Mouse (Mus musculus) hindbrain, embryonic 12.5 days (tissue): ENCODE data around the gene Chchd6. TPM values are rescaled to one million over a fixed set of nuclear protein-coding genes. Genes with fewer than 3 reads are reported as not detected.
A peak's percentile ranks its signal among the peaks of the same experiment; 100 is the strongest.

Source experiments
- ATAC-seq: fragments of 200-750 bp; cut with Nextera tagmentation; 2 replicates; pipeline ENCODE4 v1.8.0; 2017; ENCODE audit warnings: moderate TSS enrichment; ENCODE audit not compliant: low FRiP score
- H3K27ac ChIP-seq: fragments of 300-500 bp; sonication (generic); 2 replicates; pipeline ENCODE4 v1.5.1; 2016; ENCODE audit warnings: mild to moderate bottlenecking
- H3K27me3 ChIP-seq: fragments of 300-500 bp; sonication (generic); 2 replicates; pipeline ENCODE4 v1.6.1; 2016; ENCODE audit warnings: mild to moderate bottlenecking
- H3K36me3 ChIP-seq: fragments of 300-500 bp; sonication (generic); 2 replicates; pipeline ENCODE4 v1.6.1; 2016; ENCODE audit warnings: mild to moderate bottlenecking
- H3K4me1 ChIP-seq: fragments of 300-500 bp; sonication (generic); 2 replicates; pipeline ENCODE4 v1.6.1; 2016
- H3K4me2 ChIP-seq: fragments of 300-500 bp; sonication (generic); replicated peaks from 2 replicates; pipeline ENCODE4 v1.6.1; 2016; ENCODE audit warnings: mild to moderate bottlenecking
- H3K4me3 ChIP-seq: fragments of 300-500 bp; sonication (generic); 2 replicates; pipeline ENCODE4 v1.5.1; 2016; ENCODE audit warnings: mild to moderate bottlenecking
- H3K9ac ChIP-seq: fragments of 300-500 bp; sonication (generic); 2 replicates; pipeline ENCODE4 v1.6.1; 2016; ENCODE audit warnings: mild to moderate bottlenecking, moderate library complexity
- H3K9me3 ChIP-seq: fragments of 300-500 bp; sonication (generic); replicated peaks from 2 replicates; pipeline ENCODE4 v1.6.1; 2016; ENCODE audit warnings: mild to moderate bottlenecking
- WGBS: fragments of 180-500 bp; shearing (Covaris S2); methylation state at CpG from one replicate; pipeline ENCODE4 v1.1.7; 2016; 5-methylcytosine and 5-hydroxymethylcytosine counted together
- polyA plus RNA-seq: library from polyadenylated mRNA; unstranded; fragments of >200 nt; fragmentation: Nextera tagmentation; extraction: Ambion mirVana; gene quantifications from 2 replicates; pipeline ENCODE4 v1.2.1, GENCODE M21; 2016

Gene Chchd6
- polyA plus RNA-seq, 1 experiment from 2014 or later: 82.4 TPM

DNA sequence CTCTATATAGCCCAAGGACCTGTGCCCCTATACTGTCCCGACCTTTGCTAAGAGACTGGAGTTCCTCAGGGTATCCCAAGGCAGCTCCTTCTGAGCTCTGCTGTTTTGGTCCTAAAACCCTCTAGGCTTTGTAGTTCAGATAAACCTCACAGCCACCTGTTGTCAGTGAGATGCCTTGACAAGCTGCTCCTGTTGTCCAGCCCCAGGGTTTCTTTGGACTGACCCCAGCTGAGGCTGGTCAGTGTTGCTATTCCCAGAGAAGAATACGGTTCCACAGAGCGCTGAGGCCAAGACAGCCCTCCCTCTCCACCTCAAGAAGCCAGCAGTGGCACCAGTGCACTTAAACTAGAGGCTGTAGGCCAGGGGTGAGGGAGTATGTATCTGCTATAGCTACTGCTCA, 214.3 kb downstream of the Chchd6 start:
- H3K27me3 ChIP-seq: no peaks in the 10 kb centered on the region
- no peak overlapping the region for H3K4me3 ChIP-seq
- no peaks in the 10 kb centered on the region for H3K9me3 ChIP-seq
- H3K9ac ChIP-seq: no peak overlapping the region
- ATAC-seq: no peak
- H3K36me3 ChIP-seq: no peaks in the 10 kb centered on the region
- H3K4me2 ChIP-seq: no peak overlapping the region
- peaks cover 7% of the 10 kb centered on the region; the same call in 1 of the 2 replicates for H3K4me1 ChIP-seq
- H3K27ac ChIP-seq: no peak overlapping the region
- 38% methylated on average over 3 of the region's 3 CpGs for WGBS

DNA sequence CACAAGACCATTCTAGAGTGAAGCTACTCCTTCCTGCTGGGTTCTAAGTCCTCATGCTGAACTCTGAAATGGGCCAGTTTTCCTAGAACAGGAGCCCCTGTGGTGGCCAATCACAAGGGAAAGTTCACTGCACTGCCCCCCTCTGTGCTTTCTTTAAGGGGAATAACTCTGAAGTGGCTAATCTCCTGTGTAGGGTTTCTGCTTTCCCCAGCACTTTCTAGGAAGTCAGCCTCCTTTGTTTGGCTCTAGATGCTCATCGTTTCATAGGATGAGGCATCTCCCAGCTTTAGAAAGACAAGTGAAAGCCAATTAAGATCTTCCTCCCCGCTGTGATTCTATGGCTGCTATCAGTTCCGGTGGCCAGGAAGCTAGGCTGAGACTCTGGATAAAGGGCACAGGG, 214.7 kb downstream of the Chchd6 start:
- H3K27me3 ChIP-seq: no peaks in the 10 kb centered on the region
- H3K4me2 ChIP-seq: no peak overlapping the region
- no peak for ATAC-seq
- H3K9me3 ChIP-seq: no peaks in the 10 kb centered on the region
- no peak overlapping the region for H3K4me3 ChIP-seq
- H3K4me1 ChIP-seq: peaks cover 7% of the 10 kb centered on the region; the same call in 1 of the 2 replicates
- no peak overlapping the region for H3K27ac ChIP-seq
- H3K36me3 ChIP-seq: no peaks in the 10 kb centered on the region
- no peak overlapping the region for H3K9ac ChIP-seq
- WGBS: 21% methylated on average over 3 of the region's 3 CpGs

DNA sequence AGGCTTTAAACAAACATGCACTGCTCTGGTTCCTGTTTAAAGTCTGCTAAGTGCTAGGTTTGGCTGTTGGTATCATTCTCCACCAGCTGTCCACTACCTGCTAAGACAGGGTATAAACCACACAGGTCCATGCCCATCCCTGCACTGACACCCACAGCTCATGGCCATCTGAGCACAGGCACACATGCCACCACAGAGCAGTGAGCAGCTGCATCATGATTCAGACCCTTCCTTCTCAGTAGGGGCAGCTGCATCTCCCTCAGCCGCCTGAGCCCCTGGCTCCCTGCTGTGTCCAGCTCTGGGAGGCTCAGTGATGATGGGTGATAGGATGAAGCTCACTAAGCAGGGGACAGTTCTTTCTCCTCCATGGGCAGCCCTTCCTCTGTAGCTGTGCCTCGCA, 217.2 kb downstream of the Chchd6 start:
- no peak for ATAC-seq
- H3K4me2 ChIP-seq: no peak overlapping the region
- WGBS: 76% methylated on average over 2 of the region's 2 CpGs

DNA sequence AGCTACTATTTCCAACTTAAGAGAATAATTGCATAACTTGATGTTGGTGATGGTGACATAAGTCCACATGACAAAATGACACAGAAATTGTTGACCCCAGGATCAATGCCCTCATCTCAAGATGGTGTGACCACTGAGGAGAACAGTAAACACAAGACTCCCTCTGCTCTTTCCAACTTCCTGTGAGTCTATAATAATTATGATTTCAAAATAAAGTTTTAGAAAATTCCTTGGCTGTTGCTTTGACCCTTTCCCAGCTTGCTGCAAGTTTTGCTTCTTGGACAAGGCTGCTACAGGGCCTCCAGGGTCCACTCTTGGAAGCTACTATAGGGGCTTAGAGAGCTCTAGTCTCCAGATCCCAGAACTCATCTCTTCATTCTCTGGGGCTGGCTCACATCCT, 226.6 kb downstream of the Chchd6 start:
- no peak overlapping the region for H3K4me3 ChIP-seq
- H3K9ac ChIP-seq: no peak overlapping the region
- H3K4me2 ChIP-seq: no peak overlapping the region
- H3K4me1 ChIP-seq: peaks cover 2% of the 10 kb centered on the region; the same call in 1 of the 2 replicates
- H3K27ac ChIP-seq: no peak overlapping the region
- no peak for ATAC-seq
- 0 out of 2 replicates have a peak, but pooled peaks cover 4% of the 10 kb centered on the region for H3K9me3 ChIP-seq
- no peaks in the 10 kb centered on the region for H3K36me3 ChIP-seq
- peaks cover 9% of the 10 kb centered on the region; the same call in 1 of the 2 replicates for H3K27me3 ChIP-seq

More for the DNA sequence above, 217.2 kb downstream of the Chchd6 start:
- H3K9ac ChIP-seq: no peak overlapping the region
- H3K27ac ChIP-seq: no peak overlapping the region
- H3K4me3 ChIP-seq: no peak overlapping the region
- peaks cover 7% of the 10 kb centered on the region; the same call in 1 of the 2 replicates for H3K4me1 ChIP-seq
- no peaks in the 10 kb centered on the region for H3K36me3 ChIP-seq
- H3K9me3 ChIP-seq: no peaks in the 10 kb centered on the region
- H3K27me3 ChIP-seq: no peaks in the 10 kb centered on the region

DNA sequence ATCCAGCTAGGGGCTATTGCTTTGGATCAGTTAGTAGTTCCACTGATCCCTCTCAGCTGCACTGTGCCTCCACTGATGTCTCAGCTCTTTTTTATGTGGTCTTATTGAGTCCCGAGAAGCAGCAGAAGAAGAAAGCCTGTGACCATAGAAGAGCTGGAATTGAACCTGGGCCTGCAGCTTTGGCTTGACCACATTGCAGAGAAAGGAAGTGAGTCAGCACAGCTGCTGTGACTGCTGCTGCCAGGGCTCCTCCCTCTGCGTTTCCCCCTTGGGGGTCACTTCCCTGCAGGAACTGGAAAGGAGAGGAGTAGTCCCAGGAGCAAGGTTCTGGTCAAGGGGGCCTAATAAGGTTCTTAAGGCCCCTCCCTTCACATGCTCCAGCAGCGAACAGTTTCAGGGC, 231.1 kb downstream of the Chchd6 start:
- Histone ChIP-seq H3K36me3 (no peaks in the 10 kb centered on the region), H3K4me1 (peaks cover 30% of the 10 kb centered on the region), H3K4me3 (no peak overlapping the region), H3K9ac (no peak overlapping the region), H3K27me3 (peaks cover 11% of the 10 kb centered on the region; the same call in 1 of the 2 replicates), H3K27ac (no peak overlapping the region), H3K4me2 (no peak overlapping the region), H3K9me3 (0 out of 2 replicates have a peak, but pooled peaks cover 4% of the 10 kb centered on the region)
- no peak for ATAC-seq
- WGBS: 56% methylated on average over 3 of the region's 3 CpGs

DNA sequence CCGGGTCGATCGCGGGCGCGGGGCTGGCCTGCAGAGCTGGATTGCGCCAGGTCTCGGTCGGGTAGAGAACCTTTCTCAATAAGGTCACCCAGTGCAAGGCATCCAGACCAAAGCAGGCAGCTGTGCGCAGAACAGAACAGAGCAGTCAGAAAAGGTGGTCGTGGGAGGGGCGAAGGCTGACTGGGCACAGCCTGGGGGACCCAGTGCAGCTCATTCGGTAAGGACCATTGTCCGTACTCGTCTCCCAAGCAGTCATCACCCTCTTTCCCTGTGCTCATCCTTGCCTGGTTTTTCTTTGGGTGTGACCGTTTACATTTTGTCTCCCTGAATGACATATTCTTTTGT, 232.4 kb downstream of the Chchd6 start:
- 5% methylated on average over 16 of the region's 16 CpGs for WGBS
- peak overlapping the region; percentile 26 for H3K27ac ChIP-seq
- no peaks in the 10 kb centered on the region for H3K36me3 ChIP-seq
- H3K4me1 ChIP-seq: peaks cover 42% of the 10 kb centered on the region
- H3K4me2 ChIP-seq: peak overlapping the region; percentile 94
- peak overlapping the region; percentile 91 for H3K4me3 ChIP-seq
- H3K9ac ChIP-seq: peak overlapping the region; percentile 66
- ATAC-seq: peak; percentile 39
- H3K27me3 ChIP-seq: peaks cover 11% of the 10 kb centered on the region; the same call in 1 of the 2 replicates
- 0 out of 2 replicates have a peak, but pooled peaks cover 4% of the 10 kb centered on the region for H3K9me3 ChIP-seq

DNA sequence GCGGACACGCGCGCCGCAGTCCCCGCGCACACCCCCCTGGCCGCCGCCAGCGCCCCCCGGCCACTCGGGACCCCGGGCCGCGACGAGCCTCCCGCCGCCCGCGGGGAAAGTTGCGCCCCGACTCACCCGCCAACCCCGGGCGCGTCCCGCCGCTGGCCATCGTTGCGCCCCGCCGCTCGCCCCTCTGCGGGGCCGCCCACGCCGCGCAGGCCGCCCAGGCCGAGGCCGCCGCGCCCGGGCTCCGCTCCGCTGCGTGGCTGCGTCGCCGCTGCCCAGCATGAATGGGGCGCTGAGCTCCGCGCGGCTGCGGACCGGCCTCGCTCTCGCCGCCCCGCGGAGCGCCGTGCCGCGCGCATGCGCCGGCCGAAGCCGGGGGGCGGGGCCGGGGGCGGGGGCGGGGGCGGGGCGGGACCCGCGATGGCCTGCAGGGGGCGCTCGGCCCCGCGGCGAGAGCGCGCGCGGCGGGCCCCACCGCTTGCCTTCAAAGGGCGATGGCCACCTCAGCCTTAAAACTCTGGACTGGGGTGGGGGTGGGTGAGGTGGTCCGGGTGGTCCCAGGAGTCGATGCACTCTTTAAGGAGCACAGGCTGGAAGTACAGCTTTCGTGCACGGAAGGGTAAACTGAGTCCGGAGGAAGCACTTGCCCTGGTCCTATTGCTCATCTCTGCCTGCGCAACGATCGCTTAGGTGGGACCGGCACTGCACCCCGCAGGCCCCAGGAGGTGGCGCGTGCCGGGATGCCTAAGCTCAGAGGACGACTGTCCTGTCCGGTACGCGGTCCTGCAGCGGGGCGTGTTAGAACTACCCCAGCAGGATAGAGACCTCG, 233.0 kb downstream of the Chchd6 start, which contains the start of gene Plxna1:
Plxna1 (minus strand) TSS at position 340 of the 826 bp plus-strand sequence.
- 0 out of 2 replicates have a peak, but pooled peaks cover 1% of the 10 kb centered on the region for H3K9me3 ChIP-seq
- H3K27ac ChIP-seq: peak within 1 kb of the TSS; percentile 82
- H3K4me1 ChIP-seq: peaks cover 47% of the 10 kb centered on the region
- peak; percentile 78 for ATAC-seq
- peak within 1 kb of the TSS; percentile 94 for H3K4me2 ChIP-seq
- WGBS: under 1% methylated on average over 68 of the region's 110 CpGs
- peaks cover 11% of the 10 kb centered on the region; the same call in 1 of the 2 replicates for H3K27me3 ChIP-seq
- H3K9ac ChIP-seq: peak within 1 kb of the TSS; percentile 100
- H3K4me3 ChIP-seq: peak within 1 kb of the TSS; percentile 91
- no peaks in the 10 kb centered on the region for H3K36me3 ChIP-seq

DNA sequence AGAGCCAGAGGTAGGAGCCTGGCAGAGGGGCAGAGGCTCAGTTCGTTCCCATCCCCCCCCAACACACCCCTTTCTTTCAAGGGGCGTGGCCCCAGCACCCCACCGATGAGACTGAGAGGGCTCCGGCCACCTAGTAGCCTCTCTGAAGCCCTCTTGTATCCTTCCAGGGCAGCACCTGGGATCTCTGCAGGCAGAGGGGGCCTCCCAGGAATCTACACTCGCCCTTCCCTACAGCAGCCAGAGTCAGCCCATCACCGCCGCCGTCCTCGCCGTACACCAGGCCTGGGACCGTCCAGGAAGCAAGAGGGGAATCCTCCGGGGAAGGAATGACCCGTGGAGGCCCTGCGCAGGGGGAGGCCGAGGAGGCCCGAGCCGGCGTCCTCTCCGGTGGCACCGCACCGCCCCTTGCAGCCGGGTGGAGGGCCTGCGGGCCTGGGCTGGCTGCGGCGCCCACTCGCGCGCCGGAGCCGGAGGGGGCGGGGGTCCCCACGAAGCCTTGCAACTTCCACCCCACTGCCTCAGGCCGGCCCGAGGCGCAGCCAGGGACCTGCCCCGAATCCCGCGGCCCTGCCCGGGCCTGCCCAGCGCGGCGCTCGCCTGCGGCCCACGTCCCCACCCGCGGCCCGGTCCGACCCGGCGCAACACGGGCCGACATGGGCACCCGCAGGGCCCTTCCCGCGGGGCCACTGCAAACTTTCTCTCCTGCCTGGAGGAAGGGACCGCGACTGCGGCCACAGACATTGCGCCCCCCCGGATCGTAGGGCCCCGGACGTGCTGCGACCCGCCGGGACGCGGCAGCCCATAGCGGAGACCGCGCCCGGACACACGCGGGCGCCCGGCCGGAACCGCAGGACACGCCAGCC, 233.8 kb downstream of the Chchd6 start:
- Histone ChIP-seq H3K4me1 (peaks cover 55% of the 10 kb centered on the region), H3K36me3 (peaks cover 6% of the 10 kb centered on the region), H3K27me3 (peaks cover 11% of the 10 kb centered on the region; the same call in 1 of the 2 replicates), H3K4me3 (peak overlapping the region; percentile 91), H3K4me2 (peak overlapping the region; percentile 94), H3K9ac (peak overlapping the region; percentile 100), H3K9me3 (no peaks in the 10 kb centered on the region), H3K27ac (peak overlapping the region; percentile 82)
- under 1% methylated on average over 73 of the region's 80 CpGs for WGBS
- peak; percentile 35 for ATAC-seq

DNA sequence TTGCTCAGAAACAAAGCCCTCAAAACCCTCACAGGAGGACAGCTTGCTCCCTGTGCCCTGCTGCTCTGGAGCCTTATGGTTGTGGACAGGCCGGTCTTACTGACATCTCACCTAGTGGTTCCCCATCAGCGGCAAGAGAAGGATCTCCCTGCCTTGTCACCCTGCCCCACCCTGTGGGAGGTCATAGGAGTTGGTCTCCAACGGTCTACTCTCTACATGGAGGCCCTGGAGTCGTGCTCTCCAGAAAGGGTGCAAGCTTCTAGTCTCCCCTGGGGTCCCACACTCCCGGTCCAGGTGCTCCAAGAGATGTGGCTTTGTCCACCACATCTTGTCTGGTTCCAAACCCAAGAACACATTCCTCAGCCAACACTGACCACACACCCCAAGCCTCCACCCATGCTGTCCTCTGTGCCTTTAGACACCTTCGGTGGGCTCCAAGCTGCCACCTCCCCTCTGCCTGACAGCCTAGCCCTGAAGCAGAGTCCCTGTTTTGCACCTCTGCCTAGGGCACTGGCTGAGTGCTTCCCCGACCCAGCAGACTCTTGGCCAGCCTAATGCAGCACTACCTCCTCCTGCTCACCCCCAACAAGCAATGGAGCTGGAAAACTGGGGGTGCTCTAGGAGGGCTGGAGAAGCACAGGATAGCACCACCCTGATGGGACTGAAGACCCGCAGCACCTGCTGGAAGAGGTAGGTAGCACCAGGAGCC, 234.6 kb downstream of the Chchd6 start:
- peaks cover 14% of the 10 kb centered on the region for H3K36me3 ChIP-seq
- peaks cover 63% of the 10 kb centered on the region for H3K4me1 ChIP-seq
- peak overlapping the region; percentile 100 for H3K9ac ChIP-seq
- 39% methylated on average over 8 of the region's 8 CpGs for WGBS
- peak overlapping the region; percentile 82 for H3K27ac ChIP-seq
- peak overlapping the region; percentile 94 for H3K4me2 ChIP-seq
- H3K9me3 ChIP-seq: no peaks in the 10 kb centered on the region
- H3K4me3 ChIP-seq: peak overlapping the region; percentile 91
- H3K27me3 ChIP-seq: peaks cover 11% of the 10 kb centered on the region; the same call in 1 of the 2 replicates
- peak; percentile 0 for ATAC-seq

DNA sequence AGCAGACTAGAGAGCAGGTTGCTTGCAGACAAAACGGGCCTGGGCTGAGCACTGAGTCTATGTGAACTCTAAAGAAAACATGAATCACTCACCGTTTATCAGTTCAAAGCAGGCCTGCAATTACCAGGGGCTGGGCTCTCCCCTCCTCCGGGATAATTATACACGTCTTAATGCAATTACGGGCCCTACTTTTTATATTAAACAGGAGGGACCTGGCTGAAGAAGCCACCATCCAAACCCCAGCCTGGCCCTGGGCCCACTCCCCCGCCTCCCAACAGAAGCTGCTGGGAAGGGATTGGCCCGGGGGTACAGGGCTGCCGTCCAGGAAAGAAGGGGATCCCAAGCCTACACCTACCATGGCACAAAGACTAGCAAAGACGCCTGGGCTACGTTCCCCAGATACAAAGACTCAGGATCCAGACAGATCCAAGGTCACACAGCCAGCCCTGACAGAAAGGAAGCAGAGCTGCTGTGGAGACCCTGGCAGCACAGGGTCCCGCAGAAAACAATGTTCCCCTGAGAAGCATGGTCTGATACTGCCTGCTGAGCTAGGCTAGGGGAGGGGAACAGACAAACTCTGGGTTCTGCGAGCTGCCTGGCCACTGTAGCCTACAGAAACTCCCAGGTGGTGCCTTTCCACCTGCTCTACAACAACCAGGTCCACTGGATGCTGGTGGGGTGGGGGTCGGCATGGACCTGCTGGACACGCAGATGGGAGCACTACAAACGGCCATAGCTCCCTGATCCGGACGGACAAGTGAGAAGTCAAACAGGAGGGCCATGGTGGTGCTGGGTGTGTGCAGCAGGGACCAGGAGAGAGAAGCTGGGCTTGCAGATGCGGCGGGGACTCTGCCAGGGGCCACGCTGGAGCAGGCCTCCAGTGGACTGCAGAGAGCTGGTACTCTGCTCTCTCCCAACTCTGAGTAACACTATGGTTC, 235.4 kb downstream of the Chchd6 start:
- 45% methylated on average over 20 of the region's 20 CpGs for WGBS
- H3K9ac ChIP-seq: peak overlapping the region; percentile 100
- no peak for ATAC-seq
- H3K27ac ChIP-seq: peak overlapping the region; percentile 82
- H3K4me3 ChIP-seq: peak overlapping the region; percentile 91
- H3K4me1 ChIP-seq: peaks cover 71% of the 10 kb centered on the region
- H3K36me3 ChIP-seq: peaks cover 21% of the 10 kb centered on the region
- H3K9me3 ChIP-seq: no peaks in the 10 kb centered on the region
- H3K27me3 ChIP-seq: peaks cover 7% of the 10 kb centered on the region; the same call in 1 of the 2 replicates
- H3K4me2 ChIP-seq: peak overlapping the region; percentile 94

DNA sequence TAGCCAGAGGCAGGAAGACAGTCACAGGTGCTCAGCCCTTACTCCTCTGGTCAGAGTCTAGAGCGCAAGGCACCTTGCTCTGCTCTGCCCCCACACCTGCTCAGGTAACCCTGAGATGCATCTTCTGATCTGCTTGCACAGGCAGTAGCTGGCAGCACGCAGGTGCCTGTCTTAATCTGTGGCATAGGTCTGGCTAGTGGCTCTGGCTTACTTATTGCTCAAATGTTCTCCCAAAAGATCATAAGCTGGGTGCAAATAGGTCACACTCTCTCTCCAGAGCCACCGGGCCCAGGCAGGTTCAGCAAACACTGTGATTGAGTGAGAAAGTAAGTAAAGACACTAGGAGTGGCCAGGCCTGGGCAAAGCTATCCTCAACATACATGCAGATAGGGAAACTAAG, 236.3 kb downstream of the Chchd6 start:
- Histone ChIP-seq H3K4me2 (peak overlapping the region; percentile 94), H3K4me3 (peak overlapping the region; percentile 91; the same call in 1 of the 2 replicates), H3K36me3 (peaks cover 29% of the 10 kb centered on the region), H3K9me3 (no peaks in the 10 kb centered on the region), H3K27ac (peak overlapping the region; percentile 2; the same call in 1 of the 2 replicates), H3K27me3 (0 out of 2 replicates have a peak, but pooled peaks cover 5% of the 10 kb centered on the region), H3K4me1 (peaks cover 77% of the 10 kb centered on the region), H3K9ac (peak overlapping the region; percentile 100)
- no peak for ATAC-seq
- 83% methylated on average over 3 of the region's 3 CpGs for WGBS
